Mouse (Mus musculus) forebrain, embryonic 11.5 days (tissue): ENCODE results near the gene Tmem223. TPM values are rescaled to one million over a fixed set of nuclear protein-coding genes. Genes with fewer than 3 reads are reported as not detected.

Experiments
- ATAC-seq: fragments of 200-750 bp; cut with Nextera tagmentation; replicated peaks from 2 replicates; pipeline ENCODE4 v1.8.0; 2017; ENCODE audit warnings: moderate TSS enrichment; ENCODE audit not compliant: low FRiP score
- DNase-seq: peaks from one replicate; pipeline ENCODE4 v3.0.0-alpha.2; 2017; ENCODE audit warnings: low spot score
- H3K27ac ChIP-seq: fragments of 300-500 bp; sonication (generic); 2 replicates; pipeline ENCODE4 v1.5.1; 2014; ENCODE audit warnings: low read depth, low read length
- H3K27me3 ChIP-seq: fragments of 300-500 bp; sonication (generic); 2 replicates; pipeline ENCODE4 v1.6.1; 2014; ENCODE audit warnings: mild to moderate bottlenecking, low read length, mixed read lengths; ENCODE audit not compliant: control insufficient read depth, insufficient read depth
- H3K36me3 ChIP-seq: fragments of 300-500 bp; sonication (generic); 2 replicates; pipeline ENCODE4 v1.6.1; 2014; ENCODE audit warnings: mild to moderate bottlenecking, low read length, moderate library complexity, mixed read lengths; ENCODE audit not compliant: control insufficient read depth, insufficient read depth
- H3K4me1 ChIP-seq: fragments of 300-500 bp; sonication (generic); replicated peaks from 2 replicates; pipeline ENCODE4 v1.6.1; 2014; ENCODE audit warnings: low read length, mixed read lengths; ENCODE audit not compliant: control insufficient read depth, insufficient read depth
- H3K4me2 ChIP-seq: fragments of 300-500 bp; sonication (generic); 2 replicates; pipeline ENCODE4 v1.6.1; 2014; ENCODE audit warnings: low read depth, mild to moderate bottlenecking, low read length, moderate library complexity, mixed read lengths; ENCODE audit not compliant: severe bottlenecking
- H3K4me3 ChIP-seq: fragments of 300-500 bp; sonication (generic); 2 replicates; pipeline ENCODE4 v1.5.1; 2014; ENCODE audit warnings: low read depth, low read length
- H3K9ac ChIP-seq: fragments of 300-500 bp; sonication (generic); 2 replicates; pipeline ENCODE4 v1.6.1; 2014; ENCODE audit warnings: low read length
- H3K9me3 ChIP-seq: fragments of 300-500 bp; sonication (generic); 2 replicates; pipeline ENCODE4 v1.6.1; 2016; ENCODE audit warnings: low read length, mixed read lengths; ENCODE audit not compliant: control insufficient read depth
- WGBS: fragments of 180-500 bp; shearing (Covaris S2); extraction: QIAGEN DNeasy Blood & Tissue Kit; methylation state at CpG from one replicate; pipeline ENCODE4 v1.1.7; 2014; 5-methylcytosine and 5-hydroxymethylcytosine counted together
- microRNA-seq: library from miRNA; unstranded; fragments of <30 nt; microRNA quantifications from one replicate; pipeline ENCODE4, GENCODE M21; 2016; ENCODE audit not compliant: insufficient number of aligned reads
- polyA plus RNA-seq: library from polyadenylated mRNA; unstranded; fragments of >200 nt; fragmentation: Nextera tagmentation; extraction: Ambion mirVana; gene quantifications from 2 replicates; pipeline ENCODE4 v1.2.1, GENCODE M21; 2014

Tmem223 gene
- polyA plus RNA-seq, 1 experiment from 2014 or later: 182 TPM

- Histone ChIP-seq H3K27me3 (no peaks in the 10 kb centered on the region), H3K4me3 (peak overlapping the region; percentile 100), H3K9me3 (no peaks in the 10 kb centered on the region), H3K27ac (peak overlapping the region; percentile 99), H3K4me2 (peak overlapping the region; percentile 79), H3K36me3 (peaks cover 12% of the 10 kb centered on the region; the same call in 1 of the 2 replicates), H3K9ac (peak overlapping the region; percentile 98), H3K4me1 (peaks cover 20% of the 10 kb centered on the region)
- ATAC-seq: peak; percentile 29
- whole genome bisulfite sequencing: under 1% methylated on average over 48 of the region's 48 CpGs
- DNase-seq: no peak
These were observed 49.7 kb downstream of the Tmem223 start for GRCm38 (mm10) chr19:8820424-8820956.

DNA sequence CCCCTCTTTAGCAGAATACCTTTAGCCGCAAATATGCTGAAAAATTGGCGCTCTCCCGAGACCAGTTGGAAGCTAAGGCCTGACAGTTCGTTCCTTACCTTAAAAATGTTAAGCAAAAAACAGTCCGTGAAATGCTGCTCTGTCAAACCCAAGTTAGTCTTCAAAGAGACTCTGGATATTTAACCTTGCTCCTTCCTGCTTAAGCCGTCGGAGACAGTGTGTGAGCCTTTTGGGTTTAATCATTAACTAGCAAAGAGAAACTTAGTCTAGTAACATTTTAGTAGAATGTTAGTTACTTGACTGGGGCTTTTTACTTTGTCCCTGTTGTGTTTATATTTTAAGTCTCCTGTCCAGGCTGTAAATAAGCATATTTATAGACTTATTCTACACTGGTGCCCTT, 50.4 kb downstream of the Tmem223 start:
- 3% methylated on average over 7 of the region's 7 CpGs for WGBS
- H3K36me3 ChIP-seq: peaks cover 15% of the 10 kb centered on the region
- H3K4me1 ChIP-seq: peaks cover 20% of the 10 kb centered on the region
- ATAC-seq: no peak
- H3K9ac ChIP-seq: peak overlapping the region; percentile 98
- DNase-seq: no peak
- peak overlapping the region; percentile 99; the same call in 1 of the 2 replicates for H3K27ac ChIP-seq
- no peaks in the 10 kb centered on the region for H3K9me3 ChIP-seq
- H3K4me2 ChIP-seq: peak overlapping the region; percentile 79
- H3K27me3 ChIP-seq: no peaks in the 10 kb centered on the region
- peak overlapping the region; percentile 100 for H3K4me3 ChIP-seq

Small RNA genes lying within 50 kb of the gene (microRNA-seq; reads per million reads assigned to microRNA genes)
- 2.5 reads per million for gene Mir6992

Other genes starting within 250 kb of the Tmem223 start
- gene Slc22a8, start 179.7 kb upstream of the Tmem223 start, polyA plus RNA-seq: 0.16 and 0.41 TPM in 2 replicates
- 0.13 and 0.36 TPM in 2 replicates for gene Slc22a6, start 153.0 kb upstream of the Tmem223 start, polyA plus RNA-seq
- 0.13 TPM in 1 of 2 replicates, not detected in the other for gene Chrm1, start 107.2 kb upstream of the Tmem223 start, polyA plus RNA-seq
- gene Slc3a2, start 47.6 kb upstream of the Tmem223 start, polyA plus RNA-seq: 132 and 143 TPM in 2 replicates
- gene Wdr74, start 35.2 kb upstream of the Tmem223 start, polyA plus RNA-seq: 79.5 and 89.2 TPM in 2 replicates
- gene 1700092M07Rik, start 30.3 kb upstream of the Tmem223 start, polyA plus RNA-seq: 2.3 and 3.1 TPM in 2 replicates
- 88.4 and 93.8 TPM in 2 replicates for gene Stx5a, start 29.6 kb upstream of the Tmem223 start, polyA plus RNA-seq
- gene Nxf1, start 13.9 kb upstream of the Tmem223 start, polyA plus RNA-seq: 238 and 247 TPM in 2 replicates
- 38.9 and 49.8 TPM in 2 replicates for gene Tmem179b, start 3.5 kb downstream of the Tmem223 start, polyA plus RNA-seq
- gene Taf6l, start 15.4 kb downstream of the Tmem223 start, polyA plus RNA-seq: 30.9 and 36.7 TPM in 2 replicates
- gene Polr2g, start 27.6 kb downstream of the Tmem223 start, polyA plus RNA-seq: 151 and 156 TPM in 2 replicates
- 5.4 and 5.9 TPM in 2 replicates for gene Zbtb3, start 31.6 kb downstream of the Tmem223 start, polyA plus RNA-seq
- 75.7 and 80.8 TPM in 2 replicates for gene Ttc9c, start 48.3 kb downstream of the Tmem223 start, polyA plus RNA-seq
- 6.7 and 7.8 TPM in 2 replicates for gene Hnrnpul2, start 49.0 kb downstream of the Tmem223 start, polyA plus RNA-seq
- not detected in 2 replicates for gene AC129217.1, start 58.8 kb downstream of the Tmem223 start, polyA plus RNA-seq
- 55.0 and 56.3 TPM in 2 replicates for gene Bscl2, start 66.5 kb downstream of the Tmem223 start, polyA plus RNA-seq
- 83.4 and 92.6 TPM in 2 replicates for gene Gng3, start 68.2 kb downstream of the Tmem223 start, polyA plus RNA-seq
- 0.13 and 0.35 TPM in 2 replicates for gene Lrrn4cl, start 79.8 kb downstream of the Tmem223 start, polyA plus RNA-seq
- gene Ubxn1, start 100.5 kb downstream of the Tmem223 start, polyA plus RNA-seq: 178 and 181 TPM in 2 replicates
- 50.1 and 52.9 TPM in 2 replicates for gene Uqcc3, start 109.9 kb downstream of the Tmem223 start, polyA plus RNA-seq
- 110 and 112 TPM in 2 replicates for gene Lbhd1, start 112.7 kb downstream of the Tmem223 start, polyA plus RNA-seq
- gene Gm49403, start 112.9 kb downstream of the Tmem223 start, polyA plus RNA-seq: not detected in 2 replicates
- gene 1810009A15Rik, start 117.9 kb downstream of the Tmem223 start, polyA plus RNA-seq: 124 and 131 TPM in 2 replicates
- gene Gm49416, start 117.9 kb downstream of the Tmem223 start, polyA plus RNA-seq: not detected in 2 replicates
- gene Ints5, start 122.0 kb downstream of the Tmem223 start, polyA plus RNA-seq: 47.7 and 50.9 TPM in 2 replicates
- gene Ganab, start 127.1 kb downstream of the Tmem223 start, polyA plus RNA-seq: 119 and 120 TPM in 2 replicates
- gene B3gat3, start 149.4 kb downstream of the Tmem223 start, polyA plus RNA-seq: 55.0 and 57.2 TPM in 2 replicates
- 1.7 and 1.8 TPM in 2 replicates for gene Rom1, start 158.4 kb downstream of the Tmem223 start, polyA plus RNA-seq
- 11.2 and 12.2 TPM in 2 replicates for gene Eml3, start 158.6 kb downstream of the Tmem223 start, polyA plus RNA-seq
- gene Mta2, start 170.9 kb downstream of the Tmem223 start, polyA plus RNA-seq: 62.6 and 63.2 TPM in 2 replicates
- gene Tut1, start 182.9 kb downstream of the Tmem223 start, polyA plus RNA-seq: 34.4 and 35.5 TPM in 2 replicates
- 467 and 472 TPM in 2 replicates for gene Eef1g, start 196.0 kb downstream of the Tmem223 start, polyA plus RNA-seq
- gene Ahnak, start 218.3 kb downstream of the Tmem223 start, polyA plus RNA-seq: 7.1 and 7.3 TPM in 2 replicates